Mouse (Mus musculus) liver, embryonic 16.5 days (tissue): ENCODE data around the gene Armc9. TPM values are rescaled to one million over a fixed set of nuclear protein-coding genes. Genes with fewer than 3 reads are reported as not detected.

ENCODE experiments used
- ATAC-seq: fragments of 200-750 bp; cut with Nextera tagmentation; 2 replicates; pipeline ENCODE4 v1.8.0; 2017; ENCODE audit warnings: low read depth, mild to moderate bottlenecking, moderate number of reproducible peaks, moderate library complexity
- H3K27ac ChIP-seq: fragments of 300-500 bp; sonication (generic); 2 replicates; pipeline ENCODE4 v1.5.1; 2014; ENCODE audit warnings: mild to moderate bottlenecking, low read length
- H3K27me3 ChIP-seq: fragments of 300-500 bp; sonication (generic); 2 replicates; pipeline ENCODE4 v1.6.1; 2014; ENCODE audit warnings: low read depth, low read length, mixed read lengths; ENCODE audit not compliant: control insufficient read depth, insufficient read depth
- H3K36me3 ChIP-seq: fragments of 300-500 bp; sonication (generic); 2 replicates; pipeline ENCODE4 v1.6.1; 2014; ENCODE audit warnings: mild to moderate bottlenecking; ENCODE audit not compliant: control insufficient read depth, insufficient read depth
- H3K4me1 ChIP-seq: fragments of 300-500 bp; sonication (generic); 2 replicates; pipeline ENCODE4 v1.6.1; 2014; ENCODE audit warnings: low read depth, low read length, mixed read lengths; ENCODE audit not compliant: control insufficient read depth
- H3K4me2 ChIP-seq: fragments of 300-500 bp; sonication (generic); 2 replicates; pipeline ENCODE4 v1.6.1; 2014; ENCODE audit warnings: low read depth, low read length, mixed read lengths
- H3K4me3 ChIP-seq: fragments of 300-500 bp; sonication (generic); 2 replicates; pipeline ENCODE4 v1.5.1; 2014; ENCODE audit warnings: low read depth, mild to moderate bottlenecking, low read length
- H3K9ac ChIP-seq: fragments of 300-500 bp; sonication (generic); 2 replicates; pipeline ENCODE4 v1.6.1; 2014; ENCODE audit warnings: low read depth, low read length
- H3K9me3 ChIP-seq: fragments of 300-500 bp; sonication (generic); replicated peaks from 2 replicates; pipeline ENCODE4 v1.6.1; 2016; ENCODE audit warnings: low read length; ENCODE audit not compliant: control insufficient read depth
- WGBS: fragments of 180-500 bp; shearing (Covaris S2); extraction: QIAGEN DNeasy Blood & Tissue Kit; methylation state at CpG from one replicate; pipeline ENCODE4 v1.1.7; 2014; ENCODE audit not compliant: insufficient replicate concordance; 5-methylcytosine and 5-hydroxymethylcytosine counted together
- polyA plus RNA-seq: library from polyadenylated mRNA; unstranded; fragments of >200 nt; fragmentation: Nextera tagmentation; extraction: Ambion mirVana; gene quantifications from 2 replicates; pipeline ENCODE4 v1.2.1, GENCODE M21; 2015

Armc9 gene
- 8.4 and 10.6 TPM in 2 replicates for polyA plus RNA-seq

DNA sequence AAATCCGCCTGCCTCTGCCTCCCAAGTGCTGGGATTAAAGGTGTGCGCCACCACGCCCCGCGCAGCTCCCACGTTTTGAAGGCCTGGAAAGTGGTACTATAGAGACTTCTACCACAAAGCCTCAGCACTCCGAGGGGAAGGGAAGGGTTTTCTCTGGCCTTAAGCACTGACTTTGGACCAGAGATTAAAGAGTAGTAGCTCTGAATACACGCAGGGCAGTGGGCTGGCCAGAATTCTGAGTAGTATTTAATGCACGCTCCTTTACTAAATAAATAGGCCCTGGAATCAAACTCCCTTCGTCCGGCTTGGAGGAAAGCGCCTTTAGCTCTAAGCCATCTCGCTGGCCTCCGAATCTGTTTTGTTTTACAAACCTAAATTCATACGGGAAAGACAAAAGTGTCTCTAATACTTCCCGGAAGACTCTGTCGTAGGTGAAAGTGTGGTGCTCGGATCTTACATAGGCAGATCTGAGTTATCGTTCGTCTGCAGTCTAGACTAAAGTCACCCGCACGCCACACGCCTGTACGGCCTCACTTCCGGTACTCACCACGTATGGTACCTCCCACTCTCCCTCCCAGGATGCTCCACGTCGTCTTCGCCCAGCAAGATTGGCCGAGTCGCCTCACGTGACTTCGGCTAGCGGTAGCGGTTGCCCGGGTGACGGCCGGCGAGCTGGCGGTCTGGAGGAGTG is at the start of gene Armc9:
Gene Armc9, plus strand, starts transcription at position 648 of the 691 bp plus-strand sequence.
- peak within 1 kb of the TSS; percentile 94 for H3K27ac ChIP-seq
- H3K4me3 ChIP-seq = peak within 1 kb of the TSS; percentile 82
- H3K4me2 ChIP-seq = peak within 1 kb of the TSS; percentile 83
- no peaks in the 10 kb centered on the region for H3K36me3 ChIP-seq
- ATAC-seq = peak; percentile 100
- no peaks in the 10 kb centered on the region for H3K9me3 ChIP-seq
- H3K27me3 ChIP-seq = no peaks in the 10 kb centered on the region
- 2% methylated on average over 40 of the region's 40 CpGs for WGBS
- H3K9ac ChIP-seq = peak within 1 kb of the TSS; percentile 64
- H3K4me1 ChIP-seq = peaks cover 24% of the 10 kb centered on the region

DNA sequence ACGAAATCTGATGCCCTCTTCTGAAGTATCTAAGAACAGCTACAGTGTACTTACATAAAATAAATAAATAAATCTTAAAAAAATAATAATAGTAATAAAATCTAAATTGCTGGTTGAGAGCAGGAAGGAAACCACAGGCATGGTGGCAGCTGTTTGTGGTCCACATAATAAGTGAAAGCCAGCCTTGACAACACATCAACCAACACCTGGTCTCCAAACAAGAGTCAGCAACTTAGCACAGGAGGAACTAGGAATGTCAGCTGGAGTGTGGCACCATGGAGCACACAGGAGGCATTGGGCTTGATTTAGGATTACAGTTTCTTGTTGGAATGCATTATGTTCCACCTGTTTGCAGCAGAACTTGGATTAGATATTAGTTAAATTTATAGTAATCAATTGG is 49.5 kb upstream of the Armc9 start:
- no peak overlapping the region for H3K4me3 ChIP-seq
- WGBS = 88% methylated on average over 1 of the region's 1 CpGs
- no peak overlapping the region for H3K4me2 ChIP-seq
- no peaks in the 10 kb centered on the region for H3K27me3 ChIP-seq
- H3K4me1 ChIP-seq = no peaks in the 10 kb centered on the region
- no peak overlapping the region for H3K27ac ChIP-seq
- H3K9ac ChIP-seq = no peak overlapping the region
- peaks cover 9% of the 10 kb centered on the region; the same call in 1 of the 2 replicates for H3K36me3 ChIP-seq
- no peak for ATAC-seq
- no peaks in the 10 kb centered on the region for H3K9me3 ChIP-seq

DNA sequence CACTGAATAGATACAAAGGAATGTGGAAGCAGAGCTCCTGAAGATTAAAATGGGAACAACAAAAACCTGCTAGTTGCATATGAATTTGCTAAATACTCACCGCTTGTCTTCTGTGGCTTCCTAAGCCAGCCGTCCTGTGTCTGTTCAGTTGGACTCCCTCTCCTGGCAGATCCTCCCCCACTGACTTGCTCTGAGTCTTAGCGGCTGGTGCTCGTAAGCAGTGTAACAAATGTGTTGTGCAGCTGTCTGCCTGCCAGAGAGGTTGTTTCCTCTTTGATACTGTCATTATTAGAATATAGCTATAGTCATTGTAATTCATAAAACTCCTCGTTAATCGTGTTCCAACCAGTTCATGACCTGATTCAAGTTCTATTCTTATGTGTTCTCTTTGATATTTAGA is 42.8 kb upstream of the Armc9 start, which contains the start of gene Htr2b:
Gene Htr2b, minus strand, starts transcription at position 192 of the 400 bp plus-strand sequence.
- ATAC-seq = no peak
- WGBS = 71% methylated on average over 6 of the region's 6 CpGs

DNA sequence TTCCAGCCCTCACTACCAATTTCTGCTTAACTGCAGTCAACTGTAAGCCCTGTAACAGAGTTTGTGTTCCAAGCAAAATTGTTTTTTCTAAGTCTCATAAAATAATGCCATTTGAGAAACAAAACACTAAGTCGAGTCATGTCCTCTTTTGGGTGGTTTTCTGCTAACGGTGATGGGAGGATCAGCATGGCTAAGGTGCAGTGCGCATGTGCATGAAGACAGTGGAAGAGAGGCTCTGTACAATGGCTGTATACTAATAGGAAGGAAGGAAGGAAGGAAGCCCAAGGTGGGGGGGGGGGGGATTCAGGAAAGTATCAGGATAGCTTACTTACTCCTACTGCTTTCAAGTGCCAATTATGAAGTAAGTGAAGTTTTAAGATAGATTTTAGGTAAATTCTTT is 40.4 kb upstream of the Armc9 start:
- Histone ChIP-seq H3K36me3 (peaks cover 14% of the 10 kb centered on the region), H3K27ac (no peak overlapping the region), H3K4me1 (no peaks in the 10 kb centered on the region), H3K4me2 (no peak overlapping the region), H3K4me3 (no peak overlapping the region), H3K9ac (no peak overlapping the region), H3K9me3 (no peaks in the 10 kb centered on the region), H3K27me3 (no peaks in the 10 kb centered on the region)
- 70% methylated on average over 3 of the region's 3 CpGs for WGBS
- no peak for ATAC-seq

More for the DNA sequence above, 42.8 kb upstream of the Armc9 start, which contains the start of gene Htr2b:
- Histone ChIP-seq H3K4me3 (no peak within 1 kb of the TSS), H3K4me2 (no peak within 1 kb of the TSS), H3K36me3 (peaks cover 8% of the 10 kb centered on the region; the same call in 1 of the 2 replicates), H3K9ac (no peak within 1 kb of the TSS), H3K27ac (no peak within 1 kb of the TSS), H3K9me3 (no peaks in the 10 kb centered on the region), H3K27me3 (no peaks in the 10 kb centered on the region), H3K4me1 (no peaks in the 10 kb centered on the region)

DNA sequence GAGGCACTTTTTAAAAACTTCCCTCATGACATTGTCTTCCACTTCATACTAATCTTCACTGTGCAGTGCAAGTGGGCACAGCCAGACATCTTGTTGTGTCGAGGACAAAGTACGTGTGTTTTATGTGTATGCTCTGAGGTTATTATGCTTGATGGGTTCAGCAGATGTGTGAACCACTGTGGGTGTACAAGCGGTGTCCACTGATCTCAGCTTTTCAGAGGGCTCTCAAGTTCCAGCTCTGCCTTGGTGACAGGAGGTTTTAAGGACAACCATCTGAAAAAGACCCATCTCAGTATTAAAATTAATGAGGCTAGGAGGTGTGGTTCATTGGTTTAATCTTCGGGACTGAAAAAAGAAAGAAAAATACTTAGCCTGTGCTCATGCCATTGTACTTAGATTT is 35.0 kb upstream of the Armc9 start:
- 88% methylated on average over 4 of the region's 4 CpGs for WGBS
- no peak overlapping the region for H3K4me3 ChIP-seq
- no peak overlapping the region for H3K4me2 ChIP-seq
- no peak overlapping the region for H3K9ac ChIP-seq
- no peaks in the 10 kb centered on the region for H3K4me1 ChIP-seq
- no peaks in the 10 kb centered on the region for H3K9me3 ChIP-seq
- no peaks in the 10 kb centered on the region for H3K27me3 ChIP-seq
- ATAC-seq = no peak
- peaks cover 26% of the 10 kb centered on the region for H3K36me3 ChIP-seq
- H3K27ac ChIP-seq = no peak overlapping the region

DNA sequence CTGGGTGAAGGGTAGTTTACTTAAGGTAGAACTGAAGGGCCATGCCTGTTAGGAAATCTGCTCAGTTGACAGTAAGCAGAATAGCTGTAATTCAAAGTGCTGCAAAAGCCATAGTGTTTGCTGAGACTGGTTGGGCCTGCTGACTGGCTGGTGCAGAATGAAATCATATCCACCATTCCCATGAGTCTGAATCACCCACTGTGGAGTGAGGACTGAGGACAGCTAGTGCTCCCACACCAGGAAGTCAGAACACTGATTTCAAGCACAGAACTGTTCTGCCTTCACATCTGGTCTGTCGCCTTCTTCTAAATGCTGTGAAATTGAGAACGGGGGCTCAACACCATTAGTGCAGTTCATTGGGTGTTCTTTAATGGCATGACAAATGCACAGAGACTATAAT is 28.5 kb upstream of the Armc9 start:
- H3K9me3 ChIP-seq = no peaks in the 10 kb centered on the region
- no peaks in the 10 kb centered on the region for H3K4me1 ChIP-seq
- H3K36me3 ChIP-seq = peaks cover 38% of the 10 kb centered on the region
- no peak overlapping the region for H3K4me2 ChIP-seq
- no peak overlapping the region for H3K4me3 ChIP-seq
- H3K27ac ChIP-seq = no peak overlapping the region
- H3K9ac ChIP-seq = no peak overlapping the region
- 97% methylated on average over 2 of the region's 2 CpGs for WGBS
- H3K27me3 ChIP-seq = no peaks in the 10 kb centered on the region
- no peak for ATAC-seq

DNA sequence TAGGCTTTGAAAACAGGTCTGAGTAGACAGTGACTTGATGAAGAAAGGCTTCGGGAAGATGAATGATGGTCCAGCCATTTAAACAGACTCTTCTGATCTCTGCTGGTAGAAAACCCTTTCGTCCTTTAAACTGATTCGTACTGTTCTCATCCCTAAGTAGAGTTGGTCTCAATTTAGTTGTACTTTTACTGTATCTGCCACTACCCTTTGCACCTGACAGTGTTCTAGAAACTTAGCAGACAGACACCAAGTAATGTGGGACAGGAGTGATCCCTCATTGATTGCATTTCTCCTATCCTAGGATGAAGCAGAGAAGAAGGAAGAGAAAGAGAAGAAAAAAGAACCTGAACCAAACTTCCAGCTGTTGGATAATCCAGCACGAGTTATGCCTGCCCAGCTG is 21.2 kb upstream of the Armc9 start, which contains the start of gene Gm21972:
Gene Gm21972, plus strand, starts transcription at position 301 of the 400 bp plus-strand sequence.
- Histone ChIP-seq H3K27ac (no peak within 1 kb of the TSS), H3K4me2 (no peak within 1 kb of the TSS), H3K36me3 (peaks cover 38% of the 10 kb centered on the region), H3K4me1 (no peaks in the 10 kb centered on the region), H3K9ac (no peak within 1 kb of the TSS), H3K9me3 (no peaks in the 10 kb centered on the region), H3K4me3 (no peak within 1 kb of the TSS), H3K27me3 (no peaks in the 10 kb centered on the region)
- 87% methylated on average over 4 of the region's 4 CpGs for WGBS
- ATAC-seq = no peak

DNA sequence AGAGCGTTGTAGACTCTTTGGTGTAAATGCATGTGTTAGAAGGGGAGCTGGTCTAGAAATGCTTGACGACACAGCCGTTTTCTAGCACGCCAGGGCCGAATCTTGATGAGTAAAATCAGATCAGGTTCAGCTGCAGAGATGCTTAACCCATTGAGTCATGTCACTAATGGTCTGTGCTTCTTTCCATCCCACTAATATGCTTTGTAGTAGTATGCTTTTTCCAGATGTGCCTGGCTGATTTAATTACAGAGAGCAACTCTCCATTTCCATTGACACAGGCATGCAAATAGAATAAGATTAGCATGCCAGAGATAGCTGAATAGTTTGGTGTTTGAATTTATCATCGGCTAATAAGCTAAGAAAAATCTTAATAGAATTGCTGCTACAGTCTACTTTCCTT is 19.3 kb upstream of the Armc9 start:
- H3K36me3 ChIP-seq = peaks cover 35% of the 10 kb centered on the region

DNA sequence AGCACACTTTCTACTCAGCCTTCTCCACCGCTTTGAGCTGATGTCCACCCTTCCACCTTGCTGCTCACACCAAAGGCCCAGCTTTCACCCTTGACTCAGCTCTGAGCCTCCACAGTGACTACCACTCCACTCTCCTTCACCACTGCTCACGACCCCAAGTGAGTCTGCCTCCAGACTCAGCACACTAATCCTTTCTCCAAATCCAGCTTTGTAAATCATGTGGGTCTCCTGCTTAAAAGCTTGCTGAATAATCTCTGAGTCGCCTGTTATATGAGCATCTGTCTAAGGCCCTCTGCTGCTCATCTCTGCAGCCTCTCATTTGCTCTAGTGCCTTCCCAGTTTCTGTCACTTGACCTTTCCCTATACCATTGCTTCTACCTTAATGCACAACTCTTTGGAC is 13.5 kb upstream of the Armc9 start:
- no peaks in the 10 kb centered on the region for H3K9me3 ChIP-seq
- ATAC-seq = no peak
- no peak overlapping the region for H3K4me3 ChIP-seq
- peaks cover 17% of the 10 kb centered on the region for H3K36me3 ChIP-seq
- WGBS = 79% methylated on average over 3 of the region's 3 CpGs
- H3K4me2 ChIP-seq = no peak overlapping the region
- no peak overlapping the region for H3K27ac ChIP-seq
- no peaks in the 10 kb centered on the region for H3K4me1 ChIP-seq
- H3K9ac ChIP-seq = no peak overlapping the region
- no peaks in the 10 kb centered on the region for H3K27me3 ChIP-seq

More for the DNA sequence above, 19.3 kb upstream of the Armc9 start:
- Histone ChIP-seq H3K4me2 (no peak overlapping the region), H3K9ac (no peak overlapping the region), H3K27ac (no peak overlapping the region), H3K4me3 (no peak overlapping the region), H3K4me1 (no peaks in the 10 kb centered on the region), H3K27me3 (no peaks in the 10 kb centered on the region), H3K9me3 (no peaks in the 10 kb centered on the region)
- no peak for ATAC-seq
- WGBS = 92% methylated on average over 6 of the region's 6 CpGs
